Mouse (Mus musculus): Measurements from ENCODE around the gene Tsen54. TPM values are rescaled to one million over a fixed set of nuclear protein-coding genes. Genes with fewer than 3 reads are reported as not detected.

The Tsen54 gene
- polyA plus RNA-seq, 1 experiment: 15.6 TPM

DNA sequence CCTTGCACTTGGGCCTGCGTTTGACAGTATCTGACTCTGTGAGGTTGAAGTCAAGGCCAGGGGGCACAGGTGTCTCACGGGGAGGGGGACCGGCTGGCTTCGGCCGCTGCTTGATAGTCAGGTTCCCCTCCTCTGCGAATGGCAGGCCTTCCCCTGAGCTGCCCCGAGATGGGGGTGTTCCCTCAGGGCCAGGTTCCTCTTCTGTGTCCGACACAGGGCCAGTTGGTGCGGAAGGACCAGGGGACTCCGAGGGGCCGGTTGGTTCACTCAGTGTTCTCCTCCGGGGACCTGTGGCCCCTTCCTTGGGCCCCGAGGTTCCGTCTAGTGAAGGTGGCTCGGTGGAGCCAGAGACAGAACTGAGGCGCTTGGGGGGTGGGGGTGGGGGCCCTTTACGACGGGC is 13.5 kb upstream of the Tsen54 start:
- H3K27me3 ChIP-seq (ENCODE audit: control insufficient read depth, insufficient read depth, insufficient read length): no peaks in the 10 kb centered on the region
- H3K4me3 ChIP-seq: no peak overlapping the region
- TF ChIP-seq SRF (IDR thresholded peaks at IDR 0.05; ENCODE audit: control insufficient read depth, insufficient read length, low read depth) (no peak), USF1 (IDR thresholded peaks at IDR 0.05; ENCODE audit: low read depth) (no peak), TCF12 (IDR thresholded peaks at IDR 0.05; ENCODE audit: insufficient read depth, poor library complexity, severe bottlenecking) (no peak), CEBPB (IDR thresholded peaks at IDR 0.05; ENCODE audit: insufficient read depth, poor library complexity, severe bottlenecking) (no peak), E2F4 (IDR thresholded peaks at IDR 0.05; ENCODE audit: insufficient read depth) (no peak), POLR2A (IDR thresholded peaks at IDR 0.05; ENCODE audit: insufficient read length, low read depth) (no peak), POLR2AphosphoS2 (IDR thresholded peaks at IDR 0.05; ENCODE audit: insufficient read length, low read depth) (no peak), MAX (IDR thresholded peaks at IDR 0.05; ENCODE audit: low read depth) (no peak), MYOG (IDR thresholded peaks at IDR 0.05; ENCODE audit: control insufficient read depth in 1 of 3, insufficient read depth in 1 of 3, insufficient read length in 2 of 3, low read depth in 2 of 3) (no peak), TCF3 (IDR thresholded peaks at IDR 0.05; ENCODE audit: insufficient read length, low read depth) (no peak), REST (IDR thresholded peaks at IDR 0.05; ENCODE audit: insufficient read depth, insufficient read length) (no peak), MYOD1 (IDR thresholded peaks at IDR 0.05; ENCODE audit: control insufficient read depth in 1 of 3, insufficient read length in 2 of 3, low read depth in 2 of 3) (no peak)
- no peaks in the 10 kb centered on the region for H3K36me3 ChIP-seq (ENCODE audit: control insufficient read depth, insufficient read depth)
- no peaks in the 10 kb centered on the region for H3K79me2 ChIP-seq (ENCODE audit: control insufficient read depth, insufficient read depth)
- H3ac ChIP-seq (ENCODE audit: control insufficient read depth, insufficient read length): no peak overlapping the region
- H3K4me2 ChIP-seq (ENCODE audit: low read depth): no peak overlapping the region

DNA sequence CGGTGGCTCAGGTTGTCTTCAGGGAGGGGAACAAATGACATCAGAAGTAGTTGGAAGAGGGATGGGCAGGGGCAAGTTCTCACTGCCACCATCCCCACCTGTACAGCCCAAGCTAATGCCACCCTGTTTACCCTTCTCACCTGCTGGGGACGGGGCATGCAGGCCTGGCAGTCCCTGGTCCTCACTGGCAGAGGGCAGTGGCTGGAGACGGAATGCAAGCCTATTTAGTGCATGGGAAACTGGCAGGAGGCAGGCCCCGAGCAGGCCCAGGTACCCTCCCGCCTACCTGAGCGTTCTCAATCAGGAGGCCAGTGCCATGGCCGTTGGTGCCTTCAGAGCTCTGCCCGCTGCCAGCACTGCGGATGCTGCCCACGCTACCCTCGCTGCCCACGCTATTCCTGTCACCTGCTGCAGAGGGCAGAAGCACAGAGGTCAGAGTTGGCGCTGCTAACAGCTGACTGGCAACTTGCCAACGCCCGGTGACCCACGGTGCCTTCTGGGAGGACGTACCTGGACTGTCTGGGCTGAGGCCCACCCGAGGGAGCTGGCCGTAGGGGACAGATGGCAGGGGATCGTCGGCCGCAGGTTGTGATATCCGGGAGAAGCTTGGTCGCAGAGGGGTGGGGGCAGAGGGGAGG is 11.3 kb upstream of the Tsen54 start:
- peak in 1 of 3 experiments; percentile 49 for TF ChIP-seq MYOD1 (IDR thresholded peaks at IDR 0.05; ENCODE audit: control insufficient read depth in 1 of 3, insufficient read length in 2 of 3, low read depth in 2 of 3)
- TF ChIP-seq MYOG (IDR thresholded peaks at IDR 0.05; ENCODE audit: control insufficient read depth in 1 of 3, insufficient read depth in 1 of 3, insufficient read length in 2 of 3, low read depth in 2 of 3): peak in 1 of 3 experiments; percentile 58
- no peak for TF ChIP-seq TCF12 (IDR thresholded peaks at IDR 0.05; ENCODE audit: insufficient read depth, poor library complexity, severe bottlenecking)
- H3K4me2 ChIP-seq (ENCODE audit: low read depth): no peak overlapping the region
- no peak overlapping the region for H3ac ChIP-seq (ENCODE audit: control insufficient read depth, insufficient read length)
- no peaks in the 10 kb centered on the region for H3K36me3 ChIP-seq (ENCODE audit: control insufficient read depth, insufficient read depth)
- no peaks in the 10 kb centered on the region for H3K27me3 ChIP-seq (ENCODE audit: control insufficient read depth, insufficient read depth, insufficient read length)
- no peak overlapping the region for H3K4me3 ChIP-seq
- H3K79me2 ChIP-seq (ENCODE audit: control insufficient read depth, insufficient read depth): no peaks in the 10 kb centered on the region

DNA sequence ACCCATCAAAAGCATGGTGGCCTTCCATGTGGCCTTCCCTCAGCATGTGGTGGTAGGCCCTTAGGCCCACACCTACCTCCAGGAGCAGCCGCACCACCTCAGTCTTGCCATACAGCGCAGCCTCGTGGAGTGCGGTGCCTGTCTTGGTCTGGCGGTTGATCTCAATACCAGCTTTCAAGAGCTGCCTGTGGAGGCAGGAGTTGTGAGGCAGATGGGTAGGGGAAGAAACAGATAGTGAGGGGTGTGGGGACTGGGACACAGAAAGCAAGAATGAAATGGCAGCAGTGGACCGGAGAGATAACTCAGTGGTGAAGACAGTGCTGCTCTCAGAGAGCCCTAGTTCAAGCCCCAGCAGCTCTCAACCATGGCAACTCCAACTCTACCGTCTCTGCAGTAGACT is 9.5 kb upstream of the Tsen54 start:
- Histone ChIP-seq H3K4me2 (ENCODE audit: low read depth) (no peak overlapping the region), H3K4me3 (no peak overlapping the region), H3K79me2 (ENCODE audit: control insufficient read depth, insufficient read depth) (no peaks in the 10 kb centered on the region), H3K36me3 (ENCODE audit: control insufficient read depth, insufficient read depth) (no peaks in the 10 kb centered on the region), H3K27me3 (ENCODE audit: control insufficient read depth, insufficient read depth, insufficient read length) (no peaks in the 10 kb centered on the region), H3ac (ENCODE audit: control insufficient read depth, insufficient read length) (no peak overlapping the region)
- TF ChIP-seq E2F4 (IDR thresholded peaks at IDR 0.05; ENCODE audit: insufficient read depth) (no peak), SRF (IDR thresholded peaks at IDR 0.05; ENCODE audit: control insufficient read depth, insufficient read length, low read depth) (no peak), USF1 (IDR thresholded peaks at IDR 0.05; ENCODE audit: low read depth) (no peak), MYOG (IDR thresholded peaks at IDR 0.05; ENCODE audit: control insufficient read depth in 1 of 3, insufficient read depth in 1 of 3, insufficient read length in 2 of 3, low read depth in 2 of 3) (no peak), MAX (IDR thresholded peaks at IDR 0.05; ENCODE audit: low read depth) (no peak), TCF12 (IDR thresholded peaks at IDR 0.05; ENCODE audit: insufficient read depth, poor library complexity, severe bottlenecking) (no peak), CEBPB (IDR thresholded peaks at IDR 0.05; ENCODE audit: insufficient read depth, poor library complexity, severe bottlenecking) (no peak), REST (IDR thresholded peaks at IDR 0.05; ENCODE audit: insufficient read depth, insufficient read length) (no peak), POLR2A (IDR thresholded peaks at IDR 0.05; ENCODE audit: insufficient read length, low read depth) (no peak), POLR2AphosphoS2 (IDR thresholded peaks at IDR 0.05; ENCODE audit: insufficient read length, low read depth) (no peak), MYOD1 (IDR thresholded peaks at IDR 0.05; ENCODE audit: control insufficient read depth in 1 of 3, insufficient read length in 2 of 3, low read depth in 2 of 3) (no peak), TCF3 (IDR thresholded peaks at IDR 0.05; ENCODE audit: insufficient read length, low read depth) (no peak)

DNA sequence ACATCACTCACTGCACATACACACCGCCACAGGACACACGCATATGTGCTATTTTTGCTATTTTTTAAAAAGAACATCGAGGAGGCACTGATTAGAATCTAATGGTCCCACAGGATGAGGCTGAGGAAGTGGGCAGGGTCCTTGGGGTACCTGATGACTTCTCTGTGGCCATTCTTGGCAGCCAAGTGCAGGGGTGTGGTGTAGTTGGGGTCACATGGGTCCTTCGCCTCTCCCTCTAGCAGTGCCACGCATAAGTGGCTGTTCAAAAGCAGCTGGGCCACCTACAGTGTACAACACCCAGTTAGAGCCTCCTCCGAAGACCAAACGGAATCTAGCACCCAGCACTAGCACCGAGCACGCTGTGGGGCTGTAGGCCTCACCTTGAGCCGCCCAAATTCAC is 8.4 kb upstream of the Tsen54 start:
- TF ChIP-seq TCF3 (IDR thresholded peaks at IDR 0.05; ENCODE audit: insufficient read length, low read depth): no peak
- TF ChIP-seq E2F4 (IDR thresholded peaks at IDR 0.05; ENCODE audit: insufficient read depth): no peak
- TF ChIP-seq REST (IDR thresholded peaks at IDR 0.05; ENCODE audit: insufficient read depth, insufficient read length): no peak
- TF ChIP-seq POLR2A (IDR thresholded peaks at IDR 0.05; ENCODE audit: insufficient read length, low read depth): no peak
- TF ChIP-seq MYOG (IDR thresholded peaks at IDR 0.05; ENCODE audit: control insufficient read depth in 1 of 3, insufficient read depth in 1 of 3, insufficient read length in 2 of 3, low read depth in 2 of 3): no peak
- TF ChIP-seq POLR2AphosphoS2 (IDR thresholded peaks at IDR 0.05; ENCODE audit: insufficient read length, low read depth): no peak
- TF ChIP-seq CEBPB (IDR thresholded peaks at IDR 0.05; ENCODE audit: insufficient read depth, poor library complexity, severe bottlenecking): no peak
- TF ChIP-seq MAX (IDR thresholded peaks at IDR 0.05; ENCODE audit: low read depth): no peak
- no peak for TF ChIP-seq SRF (IDR thresholded peaks at IDR 0.05; ENCODE audit: control insufficient read depth, insufficient read length, low read depth)
- TF ChIP-seq TCF12 (IDR thresholded peaks at IDR 0.05; ENCODE audit: insufficient read depth, poor library complexity, severe bottlenecking): no peak
- TF ChIP-seq USF1 (IDR thresholded peaks at IDR 0.05; ENCODE audit: low read depth): no peak
- no peak for TF ChIP-seq MYOD1 (IDR thresholded peaks at IDR 0.05; ENCODE audit: control insufficient read depth in 1 of 3, insufficient read length in 2 of 3, low read depth in 2 of 3)
- H3K79me2 ChIP-seq (ENCODE audit: control insufficient read depth, insufficient read depth): no peaks in the 10 kb centered on the region
- no peak overlapping the region for H3ac ChIP-seq (ENCODE audit: control insufficient read depth, insufficient read length)
- H3K4me3 ChIP-seq: no peak overlapping the region
- no peak overlapping the region for H3K4me2 ChIP-seq (ENCODE audit: low read depth)
- no peaks in the 10 kb centered on the region for H3K27me3 ChIP-seq (ENCODE audit: control insufficient read depth, insufficient read depth, insufficient read length)
- H3K36me3 ChIP-seq (ENCODE audit: control insufficient read depth, insufficient read depth): no peaks in the 10 kb centered on the region

Measured in myocyte (in vitro differentiated cells).